Mouse (Mus musculus): Measurements from ENCODE around the gene Myo1h. TPM values are rescaled to one million over a fixed set of nuclear protein-coding genes. Genes with fewer than 3 reads are reported as not detected.

The Myo1h gene
- polyA plus RNA-seq, 1 experiment from 2014 or later = 2.8 TPM

GRCm38 (mm10) chr5:114286872-114287571, 1.9 kb upstream of the Myo1h start:
- H3K27me3 ChIP-seq (replicated peaks; ENCODE audit: control insufficient read depth, insufficient read depth, low read length) = peaks cover 9% of the 10 kb centered on the region; the same call in 1 of the 2 replicates
- no peak for TF ChIP-seq CTCF (IDR thresholded peaks at IDR 0.05; ENCODE audit: low read depth)
- ATAC-seq = no peak
- H3K4me1 ChIP-seq (replicated peaks; ENCODE audit: control insufficient read depth, insufficient read depth, low read length) = no peaks in the 10 kb centered on the region
- H3K9me3 ChIP-seq (ENCODE audit: control insufficient read depth) = no peaks in the 10 kb centered on the region
- WGBS = 60% methylated on average over 16 of the region's 16 CpGs
- H3K4me2 ChIP-seq (replicated peaks; ENCODE audit: low read depth) = no peak overlapping the region
- H3K27ac ChIP-seq (ENCODE audit: low read depth, low read length) = no peak overlapping the region
- no peak overlapping the region for H3K9ac ChIP-seq (ENCODE audit: low read depth, low read length)
- no peak overlapping the region for H3K4me3 ChIP-seq (ENCODE audit: low read depth, low read length)
- no peaks in the 10 kb centered on the region for H3K36me3 ChIP-seq (ENCODE audit: control insufficient read depth, insufficient read depth)

- H3K4me1 ChIP-seq (replicated peaks; ENCODE audit: control insufficient read depth, insufficient read depth, low read length) = no peaks in the 10 kb centered on the region
- H3K27ac ChIP-seq (ENCODE audit: low read depth, low read length) = no peak overlapping the region
- TF ChIP-seq CTCF (IDR thresholded peaks at IDR 0.05; ENCODE audit: low read depth) = no peak
- H3K4me3 ChIP-seq (ENCODE audit: low read depth, low read length) = no peak overlapping the region
- peaks cover 9% of the 10 kb centered on the region; the same call in 1 of the 2 replicates for H3K27me3 ChIP-seq (replicated peaks; ENCODE audit: control insufficient read depth, insufficient read depth, low read length)
- no peaks in the 10 kb centered on the region for H3K9me3 ChIP-seq (ENCODE audit: control insufficient read depth)
- no peak for ATAC-seq
- WGBS = 82% methylated on average over 5 of the region's 5 CpGs
- H3K4me2 ChIP-seq (replicated peaks; ENCODE audit: low read depth) = no peak overlapping the region
- no peak overlapping the region for H3K9ac ChIP-seq (ENCODE audit: low read depth, low read length)
- no peaks in the 10 kb centered on the region for H3K36me3 ChIP-seq (ENCODE audit: control insufficient read depth, insufficient read depth)
These were observed 570 bp upstream of the Myo1h start for GRCm38 (mm10) chr5:114288396-114288795.

GRCm38 (mm10) chr5:114290004-114290403, 1.0 kb downstream of the Myo1h start:
- Histone ChIP-seq H3K4me3 (ENCODE audit: low read depth, low read length) (no peak overlapping the region), H3K4me2 (replicated peaks; ENCODE audit: low read depth) (no peak overlapping the region), H3K27me3 (replicated peaks; ENCODE audit: control insufficient read depth, insufficient read depth, low read length) (peaks cover 9% of the 10 kb centered on the region; the same call in 1 of the 2 replicates), H3K36me3 (ENCODE audit: control insufficient read depth, insufficient read depth) (no peaks in the 10 kb centered on the region), H3K9ac (ENCODE audit: low read depth, low read length) (no peak overlapping the region), H3K4me1 (replicated peaks; ENCODE audit: control insufficient read depth, insufficient read depth, low read length) (no peaks in the 10 kb centered on the region), H3K27ac (ENCODE audit: low read depth, low read length) (no peak overlapping the region), H3K9me3 (ENCODE audit: control insufficient read depth) (no peaks in the 10 kb centered on the region)
- no peak for ATAC-seq
- TF ChIP-seq CTCF (IDR thresholded peaks at IDR 0.05; ENCODE audit: low read depth) = no peak
- 73% methylated on average over 3 of the region's 3 CpGs for WGBS

GRCm38 (mm10) chr5:114296693-114297631, 8.0 kb downstream of the Myo1h start:
- H3K4me2 ChIP-seq (replicated peaks; ENCODE audit: low read depth) = peak overlapping the region; percentile 48
- H3K9ac ChIP-seq (ENCODE audit: low read depth, low read length) = no peak overlapping the region
- no peak overlapping the region for H3K4me3 ChIP-seq (ENCODE audit: low read depth, low read length)

GRCm38 (mm10) chr5:114298212-114298894, 9.4 kb downstream of the Myo1h start:
- 59% methylated on average over 18 of the region's 18 CpGs for WGBS
- Histone ChIP-seq H3K4me2 (replicated peaks; ENCODE audit: low read depth) (no peak overlapping the region), H3K27ac (ENCODE audit: low read depth, low read length) (no peak overlapping the region), H3K9me3 (ENCODE audit: control insufficient read depth) (no peaks in the 10 kb centered on the region), H3K27me3 (replicated peaks; ENCODE audit: control insufficient read depth, insufficient read depth, low read length) (no peaks in the 10 kb centered on the region; the same call in none of the 2 replicates), H3K4me3 (ENCODE audit: low read depth, low read length) (no peak overlapping the region), H3K4me1 (replicated peaks; ENCODE audit: control insufficient read depth, insufficient read depth, low read length) (no peaks in the 10 kb centered on the region), H3K9ac (ENCODE audit: low read depth, low read length) (no peak overlapping the region), H3K36me3 (ENCODE audit: control insufficient read depth, insufficient read depth) (no peaks in the 10 kb centered on the region)
- no peak for TF ChIP-seq CTCF (IDR thresholded peaks at IDR 0.05; ENCODE audit: low read depth)
- ATAC-seq = no peak

More at GRCm38 (mm10) chr5:114296693-114297631, 8.0 kb downstream of the Myo1h start:
- 21% methylated on average over 22 of the region's 22 CpGs for WGBS
- no peak overlapping the region for H3K27ac ChIP-seq (ENCODE audit: low read depth, low read length)
- TF ChIP-seq CTCF (IDR thresholded peaks at IDR 0.05; ENCODE audit: low read depth) = peak; percentile 58
- no peaks in the 10 kb centered on the region for H3K4me1 ChIP-seq (replicated peaks; ENCODE audit: control insufficient read depth, insufficient read depth, low read length)
- no peaks in the 10 kb centered on the region for H3K9me3 ChIP-seq (ENCODE audit: control insufficient read depth)
- H3K36me3 ChIP-seq (ENCODE audit: control insufficient read depth, insufficient read depth) = no peaks in the 10 kb centered on the region
- H3K27me3 ChIP-seq (replicated peaks; ENCODE audit: control insufficient read depth, insufficient read depth, low read length) = no peaks in the 10 kb centered on the region; the same call in none of the 2 replicates
- ATAC-seq = no peak

All from intestine, postnatal 0 days (tissue).